Mouse (Mus musculus): ENCODE data around the gene Cer1. TPM values are rescaled to one million over a fixed set of nuclear protein-coding genes. Genes with fewer than 3 reads are reported as not detected.

Cer1 gene
- total RNA-seq, 1 experiment from 2014 or later: not detected

DNA sequence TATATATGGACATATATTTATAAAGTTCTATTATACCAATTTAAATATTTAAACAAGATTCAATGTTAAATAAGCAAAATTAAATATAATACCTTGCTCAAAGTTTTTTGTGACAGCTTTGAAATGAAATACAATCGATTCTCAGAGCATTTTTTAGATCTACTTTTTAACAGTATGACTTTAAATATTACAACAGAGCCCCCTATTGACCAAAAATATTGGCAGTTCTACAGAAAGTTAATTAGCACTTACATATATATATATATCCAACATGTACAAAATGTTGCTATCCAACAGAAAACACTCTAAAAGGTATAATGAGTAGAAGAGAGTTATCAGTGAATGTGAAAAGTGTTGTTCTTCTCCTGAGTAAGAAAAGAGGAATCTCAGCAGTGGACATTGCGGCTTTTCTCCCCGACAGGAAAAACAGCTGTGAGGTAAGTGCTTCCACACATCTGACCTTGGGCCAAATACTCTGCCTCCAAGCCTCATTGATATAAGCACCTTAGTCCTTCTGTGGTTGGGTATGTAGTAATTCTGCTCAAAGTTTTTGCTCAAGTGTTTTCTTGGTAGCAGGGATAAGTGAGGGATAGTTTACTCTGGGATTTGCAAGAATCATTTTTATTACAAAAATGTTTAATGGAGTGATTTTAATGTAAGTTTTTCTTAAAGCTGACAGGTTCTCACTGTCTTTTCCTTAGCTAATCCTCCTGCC is 47.3 kb downstream of the Cer1 start:
- no peak for ATAC-seq (ENCODE audit: extremely low read depth, insufficient number of reproducible peaks, low FRiP score, poor library complexity, severe bottlenecking)

Other genes with a start within 250 kb of the Cer1 start
- not detected in 2 replicates for gene Nfib, start 179.4 kb downstream of the Cer1 start, total RNA-seq (2017)
- gene Zdhhc21, start 25.2 kb downstream of the Cer1 start, total RNA-seq (2017): 10.3 and 13.2 TPM in 2 replicates
- 0.86 TPM in 1 of 2 replicates, not detected in the other for gene Frem1, start 167.2 kb upstream of the Cer1 start, total RNA-seq (2017)